Mouse (Mus musculus): ENCODE results near the gene Olfr1138. TPM values are rescaled to one million over a fixed set of nuclear protein-coding genes. Genes with fewer than 3 reads are reported as not detected.

Olfr1138 gene
- polyA plus RNA-seq (2015; fragmentation: Nextera tagmentation; extraction: Ambion mirVana) = not detected in 2 replicates

GRCm38 (mm10) chr2:87739878-87740277 lies at the start of gene Olfr1138:
Gene Olfr1138, minus strand, starts transcription at chr2:87739978.
- 68% methylated on average over 1 of the region's 1 CpGs for WGBS
- no peak within 1 kb of the TSS for H3K9ac ChIP-seq
- H3K36me3 ChIP-seq = no peaks in the 10 kb centered on the region
- no peak within 1 kb of the TSS for H3K27ac ChIP-seq
- H3K27me3 ChIP-seq = no peaks in the 10 kb centered on the region
- no peak within 1 kb of the TSS for H3K4me2 ChIP-seq
- H3K9me3 ChIP-seq = no peaks in the 10 kb centered on the region
- no peak within 1 kb of the TSS for H3K4me3 ChIP-seq
- no peaks in the 10 kb centered on the region for H3K4me1 ChIP-seq
- no peak for ATAC-seq (ENCODE audit: insufficient number of reproducible peaks, low FRiP score, low TSS enrichment, low read depth)

DNA sequence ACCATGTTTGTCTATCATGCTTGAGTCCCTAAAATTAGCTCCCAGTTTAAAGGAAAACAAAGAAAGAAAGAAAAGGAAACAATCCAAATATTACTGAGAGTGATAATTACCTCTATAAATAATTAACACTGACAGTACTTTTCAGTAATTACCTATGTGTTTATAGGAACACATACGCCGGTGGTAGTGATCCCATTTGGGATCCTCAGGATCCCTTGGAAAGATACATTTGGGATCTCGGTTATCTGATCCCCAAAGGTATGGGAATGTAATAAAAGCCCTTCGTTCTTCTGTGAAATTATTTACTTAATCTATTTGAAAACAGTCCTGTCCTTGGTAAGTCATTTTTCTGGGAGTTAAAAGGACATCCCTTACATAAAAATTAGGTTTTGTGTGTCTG lies 39.4 kb upstream of the Olfr1138 start, which contains the start of gene Olfr152:
Gene Olfr152, plus strand, starts transcription at position 301 of the 400 bp plus-strand sequence.
- no peak within 1 kb of the TSS for H3K4me3 ChIP-seq
- no peak within 1 kb of the TSS for H3K27ac ChIP-seq
- H3K27me3 ChIP-seq = no peaks in the 10 kb centered on the region
- H3K36me3 ChIP-seq = no peaks in the 10 kb centered on the region
- ATAC-seq (ENCODE audit: insufficient number of reproducible peaks, low FRiP score, low TSS enrichment, low read depth) = no peak
- no peak within 1 kb of the TSS for H3K4me2 ChIP-seq
- H3K4me1 ChIP-seq = no peaks in the 10 kb centered on the region
- 78% methylated on average over 4 of the region's 4 CpGs for WGBS
- H3K9ac ChIP-seq = no peak within 1 kb of the TSS
- no peaks in the 10 kb centered on the region for H3K9me3 ChIP-seq

DNA sequence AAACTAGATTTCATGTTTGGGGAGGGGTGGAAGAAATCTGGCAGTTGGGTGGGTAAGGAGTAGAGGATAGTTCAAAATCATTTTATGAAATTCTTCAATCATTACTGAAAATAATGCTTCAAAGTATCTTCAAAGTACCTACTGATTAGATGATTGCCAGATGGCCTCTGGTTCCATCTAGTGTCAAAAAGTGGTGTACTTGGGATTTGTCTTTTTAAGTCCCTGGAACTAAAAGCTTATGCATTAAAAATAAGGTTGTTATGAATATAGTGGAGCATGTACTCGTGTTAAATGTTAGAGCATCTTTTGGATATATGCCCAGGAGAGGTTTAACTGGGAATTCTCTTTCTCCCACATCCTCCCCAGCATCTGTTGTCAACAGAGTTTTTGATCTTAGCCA lies 36.4 kb upstream of the Olfr1138 start:
- Histone ChIP-seq H3K27ac (no peak overlapping the region), H3K4me3 (no peak overlapping the region), H3K9me3 (no peaks in the 10 kb centered on the region), H3K4me2 (no peak overlapping the region), H3K36me3 (no peaks in the 10 kb centered on the region), H3K4me1 (no peaks in the 10 kb centered on the region), H3K27me3 (no peaks in the 10 kb centered on the region), H3K9ac (no peak overlapping the region)
- WGBS = 48% methylated on average over 1 of the region's 1 CpGs
- no peak for ATAC-seq (ENCODE audit: insufficient number of reproducible peaks, low FRiP score, low TSS enrichment, low read depth)

- H3K4me3 ChIP-seq = no peak within 1 kb of the TSS
- H3K9me3 ChIP-seq = no peaks in the 10 kb centered on the region; the same call in 1 of the 2 replicates
- no peak for ATAC-seq (ENCODE audit: insufficient number of reproducible peaks, low FRiP score, low TSS enrichment, low read depth)
- no peak within 1 kb of the TSS for H3K9ac ChIP-seq
- no peak within 1 kb of the TSS for H3K27ac ChIP-seq
- H3K27me3 ChIP-seq = no peaks in the 10 kb centered on the region
- no peaks in the 10 kb centered on the region for H3K36me3 ChIP-seq
- no peaks in the 10 kb centered on the region for H3K4me1 ChIP-seq
- H3K4me2 ChIP-seq = no peak within 1 kb of the TSS
- 81% methylated on average over 1 of the region's 1 CpGs for WGBS
These were observed 14.1 kb upstream of the Olfr1138 start, which contains the start of gene Olfr1141 for GRCm38 (mm10) chr2:87753891-87754290. Gene Olfr1141, minus strand, starts transcription at chr2:87753991.

DNA sequence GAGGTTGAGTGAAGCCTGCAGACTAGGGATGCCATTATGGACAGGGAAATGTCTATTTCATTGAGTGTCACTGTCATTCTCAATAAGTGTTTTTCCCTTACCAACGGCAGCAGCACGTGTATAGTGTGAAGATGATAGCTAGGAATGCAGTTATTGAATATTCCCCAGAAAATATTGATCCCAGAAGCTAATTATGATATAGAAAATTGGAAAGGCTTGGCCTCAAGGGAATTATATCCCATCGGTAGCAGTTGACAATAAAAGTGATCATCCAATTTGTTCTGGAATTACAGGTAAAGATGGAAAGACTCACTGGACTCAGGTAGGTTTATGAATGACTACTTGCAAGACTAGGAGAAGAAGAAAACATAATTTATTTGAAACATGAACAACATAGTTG lies 3.7 kb upstream of the Olfr1138 start, which contains the start of gene Olfr1140:
Gene Olfr1140, plus strand, starts transcription at position 301 of the 400 bp plus-strand sequence.
- H3K9me3 ChIP-seq = no peaks in the 10 kb centered on the region
- no peaks in the 10 kb centered on the region for H3K4me1 ChIP-seq
- H3K4me2 ChIP-seq = no peak within 1 kb of the TSS
- no peak within 1 kb of the TSS for H3K4me3 ChIP-seq
- H3K9ac ChIP-seq = no peak within 1 kb of the TSS
- ATAC-seq (ENCODE audit: insufficient number of reproducible peaks, low FRiP score, low TSS enrichment, low read depth) = no peak
- H3K27me3 ChIP-seq = no peaks in the 10 kb centered on the region
- WGBS = 80% methylated on average over 3 of the region's 3 CpGs
- H3K36me3 ChIP-seq = no peaks in the 10 kb centered on the region
- H3K27ac ChIP-seq = no peak within 1 kb of the TSS

DNA sequence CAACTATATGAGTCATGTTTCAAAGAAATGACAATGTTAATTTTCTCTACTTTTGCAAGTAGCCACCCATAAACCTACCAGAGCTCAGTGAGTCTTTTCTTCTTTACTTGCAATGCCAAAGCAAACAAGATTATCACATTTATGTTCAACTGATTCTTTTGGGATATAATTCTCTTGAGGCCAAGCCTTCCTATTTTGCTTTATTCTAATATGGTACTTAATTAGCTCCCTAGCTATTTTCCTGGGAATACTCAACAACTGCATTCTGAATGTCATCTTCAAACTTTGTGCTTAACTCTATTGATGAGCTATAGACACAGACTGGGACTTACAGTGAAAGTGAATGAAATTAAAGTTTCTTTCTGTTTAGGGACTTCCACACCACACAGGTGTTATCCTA lies 26.7 kb downstream of the Olfr1138 start, which contains the start of gene Olfr1137:
Gene Olfr1137, minus strand, starts transcription at position 101 of the 400 bp plus-strand sequence.
- Histone ChIP-seq H3K4me1 (no peaks in the 10 kb centered on the region), H3K4me2 (no peak within 1 kb of the TSS)
- no peak for ATAC-seq (ENCODE audit: insufficient number of reproducible peaks, low FRiP score, low TSS enrichment, low read depth)

DNA sequence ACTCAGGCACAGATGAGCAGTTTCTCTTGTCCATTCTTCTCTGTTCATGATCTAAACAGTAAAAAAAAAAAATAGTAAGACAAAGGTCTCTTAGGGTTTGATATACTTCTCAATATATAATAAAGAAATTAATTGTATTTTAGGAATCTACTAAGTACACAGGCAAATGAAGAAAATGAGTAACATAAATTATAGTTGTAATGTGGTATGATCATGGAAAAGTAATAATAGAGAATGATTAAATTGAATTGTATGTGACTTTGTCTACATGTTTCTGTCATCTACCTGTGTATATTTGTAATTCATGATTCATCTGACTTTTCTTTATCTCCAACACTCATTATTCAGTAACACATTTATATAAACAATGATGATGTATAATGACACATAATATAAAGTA lies 45.9 kb downstream of the Olfr1138 start, which contains the start of gene Olfr1136:
Gene Olfr1136, minus strand, starts transcription at position 101 of the 400 bp plus-strand sequence.
- Histone ChIP-seq H3K9ac (no peak within 1 kb of the TSS), H3K4me2 (no peak within 1 kb of the TSS), H3K27ac (no peak within 1 kb of the TSS), H3K36me3 (no peaks in the 10 kb centered on the region), H3K27me3 (no peaks in the 10 kb centered on the region), H3K9me3 (no peaks in the 10 kb centered on the region), H3K4me3 (no peak within 1 kb of the TSS), H3K4me1 (no peaks in the 10 kb centered on the region)
- ATAC-seq (ENCODE audit: insufficient number of reproducible peaks, low FRiP score, low TSS enrichment, low read depth) = no peak

More for the DNA sequence above, 26.7 kb downstream of the Olfr1138 start, which contains the start of gene Olfr1137:
- Histone ChIP-seq H3K9ac (no peak within 1 kb of the TSS), H3K9me3 (no peaks in the 10 kb centered on the region), H3K27me3 (no peaks in the 10 kb centered on the region), H3K4me3 (no peak within 1 kb of the TSS), H3K27ac (no peak within 1 kb of the TSS), H3K36me3 (no peaks in the 10 kb centered on the region)

Other genes with a start within 250 kb of the Olfr1138 start
- not detected in 2 replicates for gene Pramel7, start 242.9 kb downstream of the Olfr1138 start, polyA plus RNA-seq (2015; fragmentation: Nextera tagmentation; extraction: Ambion mirVana)
- gene Pramel6, start 233.4 kb downstream of the Olfr1138 start, polyA plus RNA-seq (2015; fragmentation: Nextera tagmentation; extraction: Ambion mirVana) = not detected in 2 replicates
- gene Olfr153, start 208.2 kb downstream of the Olfr1138 start, polyA plus RNA-seq (2015; fragmentation: Nextera tagmentation; extraction: Ambion mirVana) = not detected in 2 replicates
- not detected in 2 replicates for gene Olfr1128, start 194.4 kb downstream of the Olfr1138 start, polyA plus RNA-seq (2015; fragmentation: Nextera tagmentation; extraction: Ambion mirVana)
- gene Olfr1129, start 166.1 kb downstream of the Olfr1138 start, polyA plus RNA-seq (2015; fragmentation: Nextera tagmentation; extraction: Ambion mirVana) = not detected in 2 replicates
- not detected in 2 replicates for gene Olfr1130, start 133.8 kb downstream of the Olfr1138 start, polyA plus RNA-seq (2015; fragmentation: Nextera tagmentation; extraction: Ambion mirVana)
- not detected in 2 replicates for gene Olfr1131, start 112.9 kb downstream of the Olfr1138 start, polyA plus RNA-seq (2015; fragmentation: Nextera tagmentation; extraction: Ambion mirVana)
- not detected in 2 replicates for gene Olfr1132, start 102.4 kb downstream of the Olfr1138 start, polyA plus RNA-seq (2015; fragmentation: Nextera tagmentation; extraction: Ambion mirVana)
- gene Olfr1133, start 92.6 kb downstream of the Olfr1138 start, polyA plus RNA-seq (2015; fragmentation: Nextera tagmentation; extraction: Ambion mirVana) = not detected in 2 replicates
- gene Olfr1134, start 81.5 kb downstream of the Olfr1138 start, polyA plus RNA-seq (2015; fragmentation: Nextera tagmentation; extraction: Ambion mirVana) = not detected in 2 replicates
- gene Olfr1135, start 66.3 kb downstream of the Olfr1138 start, polyA plus RNA-seq (2015; fragmentation: Nextera tagmentation; extraction: Ambion mirVana) = not detected in 2 replicates
- not detected in 2 replicates for gene Olfr1136, start 46.0 kb downstream of the Olfr1138 start, polyA plus RNA-seq (2015; fragmentation: Nextera tagmentation; extraction: Ambion mirVana)
- gene Olfr1137, start 26.8 kb downstream of the Olfr1138 start, polyA plus RNA-seq (2015; fragmentation: Nextera tagmentation; extraction: Ambion mirVana) = not detected in 2 replicates
- not detected in 2 replicates for gene Olfr1140, start 3.8 kb upstream of the Olfr1138 start, polyA plus RNA-seq (2015; fragmentation: Nextera tagmentation; extraction: Ambion mirVana)
- gene Olfr1141, start 14.0 kb upstream of the Olfr1138 start, polyA plus RNA-seq (2015; fragmentation: Nextera tagmentation; extraction: Ambion mirVana) = not detected in 2 replicates
- gene Olfr152, start 39.5 kb upstream of the Olfr1138 start, polyA plus RNA-seq (2015; fragmentation: Nextera tagmentation; extraction: Ambion mirVana) = not detected in 2 replicates
- not detected in 2 replicates for gene Olfr1143, start 60.6 kb upstream of the Olfr1138 start, polyA plus RNA-seq (2015; fragmentation: Nextera tagmentation; extraction: Ambion mirVana)
- gene Olfr1145, start 69.8 kb upstream of the Olfr1138 start, polyA plus RNA-seq (2015; fragmentation: Nextera tagmentation; extraction: Ambion mirVana) = not detected in 2 replicates
- not detected in 2 replicates for gene Olfr1148, start 90.6 kb upstream of the Olfr1138 start, polyA plus RNA-seq (2015; fragmentation: Nextera tagmentation; extraction: Ambion mirVana)
- gene Olfr1150-ps1, start 104.0 kb upstream of the Olfr1138 start, polyA plus RNA-seq (2015; fragmentation: Nextera tagmentation; extraction: Ambion mirVana) = not detected in 2 replicates
- gene Olfr1151, start 115.9 kb upstream of the Olfr1138 start, polyA plus RNA-seq (2015; fragmentation: Nextera tagmentation; extraction: Ambion mirVana) = not detected in 2 replicates
- gene Olfr1152, start 126.5 kb upstream of the Olfr1138 start, polyA plus RNA-seq (2015; fragmentation: Nextera tagmentation; extraction: Ambion mirVana) = not detected in 2 replicates
- gene Olfr1153, start 155.0 kb upstream of the Olfr1138 start, polyA plus RNA-seq (2015; fragmentation: Nextera tagmentation; extraction: Ambion mirVana) = not detected in 2 replicates
- not detected in 2 replicates for gene Olfr1154, start 165.2 kb upstream of the Olfr1138 start, polyA plus RNA-seq (2015; fragmentation: Nextera tagmentation; extraction: Ambion mirVana)
- gene Olfr1155, start 205.2 kb upstream of the Olfr1138 start, polyA plus RNA-seq (2015; fragmentation: Nextera tagmentation; extraction: Ambion mirVana) = not detected in 2 replicates
- gene Olfr1156, start 213.1 kb upstream of the Olfr1138 start, polyA plus RNA-seq (2015; fragmentation: Nextera tagmentation; extraction: Ambion mirVana) = not detected in 2 replicates
- not detected in 2 replicates for gene Olfr1157, start 228.3 kb upstream of the Olfr1138 start, polyA plus RNA-seq (2015; fragmentation: Nextera tagmentation; extraction: Ambion mirVana)
- not detected in 2 replicates for gene Olfr74, start 234.7 kb upstream of the Olfr1138 start, polyA plus RNA-seq (2015; fragmentation: Nextera tagmentation; extraction: Ambion mirVana)

Measured in limb, embryonic 15.5 days (tissue).